Mouse (Mus musculus): ENCODE data around the gene Pex10. TPM values are rescaled to one million over a fixed set of nuclear protein-coding genes. Genes with fewer than 3 reads are reported as not detected.
A peak's percentile ranks its signal among the peaks of the same experiment; 100 is the strongest.

The Pex10 gene
- polyA plus RNA-seq, 1 experiment from 2014 or later: 6.0 TPM

DNA sequence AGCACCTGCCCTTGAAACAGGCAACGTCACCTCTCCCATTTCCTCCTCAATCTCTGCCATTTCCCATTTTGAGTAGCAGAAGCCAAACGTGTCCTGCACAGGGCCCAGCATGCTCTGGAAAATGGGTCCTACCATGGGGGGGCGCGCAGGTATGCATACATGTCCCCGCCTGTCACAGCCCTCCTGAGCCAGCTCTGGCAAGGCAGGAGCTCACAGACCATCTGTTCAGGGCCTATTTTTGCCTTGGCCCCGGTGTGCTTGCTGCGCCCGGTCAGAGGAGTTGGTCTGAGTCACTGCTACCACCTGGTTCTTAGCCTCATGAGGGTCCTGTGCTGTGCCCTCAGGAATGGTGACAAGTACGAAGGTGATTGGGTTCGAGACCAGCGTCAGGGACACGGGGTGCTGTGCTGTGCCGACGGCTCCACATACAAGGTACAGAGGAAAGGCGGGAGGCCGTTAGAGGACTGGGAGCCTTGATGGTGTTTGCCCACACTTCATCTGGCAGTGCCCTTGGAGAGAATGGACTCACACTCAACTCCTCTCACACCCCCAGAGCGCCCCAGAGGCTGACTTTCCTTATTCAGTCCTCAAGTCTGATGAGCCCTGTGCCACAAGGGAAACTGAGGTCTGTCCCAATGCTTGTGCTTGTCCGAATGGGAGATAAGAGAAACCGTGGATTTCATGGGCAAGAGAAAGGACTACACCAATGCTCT lies 26.1 kb downstream of the Pex10 start:
- peaks cover 13% of the 10 kb centered on the region for H3K36me3 ChIP-seq (ENCODE audit: control insufficient read depth, insufficient read depth, low read length)
- no peaks in the 10 kb centered on the region for H3K4me1 ChIP-seq (ENCODE audit: control insufficient read depth, insufficient read depth, low read length)
- DNase-seq (no peak), ATAC-seq (ENCODE audit: low FRiP score, low TSS enrichment) (no peak)
- H3K27me3 ChIP-seq (ENCODE audit: control insufficient read depth, insufficient read depth, low read length): no peaks in the 10 kb centered on the region
- 92% methylated on average over 19 of the region's 19 CpGs for WGBS
- no peak overlapping the region for H3K4me3 ChIP-seq (replicated peaks; ENCODE audit: low read depth, low read length)
- no peak overlapping the region for H3K4me2 ChIP-seq (ENCODE audit: low read length)
- H3K27ac ChIP-seq (replicated peaks; ENCODE audit: low read depth, low read length): no peak overlapping the region
- no peak overlapping the region for H3K9ac ChIP-seq (replicated peaks; ENCODE audit: low read length)
- H3K9me3 ChIP-seq (ENCODE audit: control insufficient read depth, low read length): no peaks in the 10 kb centered on the region

DNA sequence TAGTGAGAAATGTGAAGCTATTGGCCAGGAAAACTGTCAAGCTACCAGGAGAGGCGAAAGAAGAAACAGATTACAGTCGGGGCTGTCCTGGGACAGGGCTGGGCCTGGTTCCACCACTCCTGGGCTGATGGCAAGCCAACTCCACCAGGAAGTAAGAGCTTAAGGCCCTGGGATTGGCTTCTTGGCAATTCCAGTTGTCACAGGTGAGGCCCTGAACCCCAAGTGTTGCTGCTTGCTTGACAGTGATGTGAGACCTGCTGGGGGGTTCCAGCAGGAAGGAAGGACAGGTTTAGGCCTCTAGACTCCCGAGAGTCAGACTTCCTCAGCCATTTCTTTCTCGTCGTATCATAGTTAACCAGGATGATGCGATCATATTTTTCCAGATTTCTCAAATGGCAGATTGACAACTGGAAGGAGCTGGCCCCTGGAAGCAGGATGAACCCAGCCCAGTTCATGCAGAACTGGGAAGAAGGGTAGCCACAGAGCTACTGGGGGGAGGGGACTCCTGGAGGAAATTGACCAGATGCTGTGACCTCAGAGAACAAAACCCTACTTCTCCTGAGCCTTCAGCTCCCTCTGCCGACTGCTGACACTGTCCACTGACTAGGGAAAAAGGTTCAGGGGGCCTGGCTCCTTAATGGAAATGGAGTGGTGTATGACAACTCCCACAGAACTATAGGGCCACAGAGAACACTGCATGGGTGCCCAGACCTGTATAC lies 26.8 kb downstream of the Pex10 start:
- peaks cover 13% of the 10 kb centered on the region for H3K36me3 ChIP-seq (ENCODE audit: control insufficient read depth, insufficient read depth, low read length)
- H3K9me3 ChIP-seq (ENCODE audit: control insufficient read depth, low read length): no peaks in the 10 kb centered on the region
- H3K27me3 ChIP-seq (ENCODE audit: control insufficient read depth, insufficient read depth, low read length): no peaks in the 10 kb centered on the region
- no peak overlapping the region for H3K4me3 ChIP-seq (replicated peaks; ENCODE audit: low read depth, low read length)
- DNase-seq (no peak), ATAC-seq (ENCODE audit: low FRiP score, low TSS enrichment) (no peak)
- H3K27ac ChIP-seq (replicated peaks; ENCODE audit: low read depth, low read length): no peak overlapping the region
- WGBS: 90% methylated on average over 7 of the region's 7 CpGs
- H3K9ac ChIP-seq (replicated peaks; ENCODE audit: low read length): no peak overlapping the region
- H3K4me2 ChIP-seq (ENCODE audit: low read length): no peak overlapping the region
- no peaks in the 10 kb centered on the region for H3K4me1 ChIP-seq (ENCODE audit: control insufficient read depth, insufficient read depth, low read length)

DNA sequence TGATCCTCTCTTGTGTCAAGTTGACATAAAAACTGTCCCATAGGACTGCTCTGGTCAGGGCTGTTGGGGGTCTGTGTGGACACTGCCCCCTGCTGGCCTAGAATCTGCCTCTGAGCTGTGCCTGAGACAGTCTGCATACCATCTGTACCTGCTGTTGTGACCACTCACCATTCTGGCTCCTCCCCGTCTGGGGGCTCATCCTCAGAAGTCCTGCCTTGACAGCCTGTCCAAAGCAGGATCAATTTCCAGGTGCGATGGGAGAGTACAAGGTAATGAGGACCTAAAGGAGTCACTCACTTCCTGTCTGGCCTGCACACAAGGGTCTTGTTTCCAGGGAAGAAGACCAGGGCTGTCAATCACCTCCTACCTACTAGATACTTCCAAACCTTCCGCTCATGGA lies 27.7 kb downstream of the Pex10 start:
- DNase-seq: peak; percentile 61
- Histone ChIP-seq H3K27ac (replicated peaks; ENCODE audit: low read depth, low read length) (no peak overlapping the region), H3K9ac (replicated peaks; ENCODE audit: low read length) (no peak overlapping the region), H3K4me3 (replicated peaks; ENCODE audit: low read depth, low read length) (no peak overlapping the region), H3K9me3 (ENCODE audit: control insufficient read depth, low read length) (no peaks in the 10 kb centered on the region), H3K4me1 (ENCODE audit: control insufficient read depth, insufficient read depth, low read length) (no peaks in the 10 kb centered on the region), H3K4me2 (ENCODE audit: low read length) (no peak overlapping the region), H3K27me3 (ENCODE audit: control insufficient read depth, insufficient read depth, low read length) (no peaks in the 10 kb centered on the region), H3K36me3 (ENCODE audit: control insufficient read depth, insufficient read depth, low read length) (peaks cover 6% of the 10 kb centered on the region)
- 67% methylated on average over 3 of the region's 3 CpGs for WGBS
- peak; percentile 65 for ATAC-seq (ENCODE audit: low FRiP score, low TSS enrichment)

DNA sequence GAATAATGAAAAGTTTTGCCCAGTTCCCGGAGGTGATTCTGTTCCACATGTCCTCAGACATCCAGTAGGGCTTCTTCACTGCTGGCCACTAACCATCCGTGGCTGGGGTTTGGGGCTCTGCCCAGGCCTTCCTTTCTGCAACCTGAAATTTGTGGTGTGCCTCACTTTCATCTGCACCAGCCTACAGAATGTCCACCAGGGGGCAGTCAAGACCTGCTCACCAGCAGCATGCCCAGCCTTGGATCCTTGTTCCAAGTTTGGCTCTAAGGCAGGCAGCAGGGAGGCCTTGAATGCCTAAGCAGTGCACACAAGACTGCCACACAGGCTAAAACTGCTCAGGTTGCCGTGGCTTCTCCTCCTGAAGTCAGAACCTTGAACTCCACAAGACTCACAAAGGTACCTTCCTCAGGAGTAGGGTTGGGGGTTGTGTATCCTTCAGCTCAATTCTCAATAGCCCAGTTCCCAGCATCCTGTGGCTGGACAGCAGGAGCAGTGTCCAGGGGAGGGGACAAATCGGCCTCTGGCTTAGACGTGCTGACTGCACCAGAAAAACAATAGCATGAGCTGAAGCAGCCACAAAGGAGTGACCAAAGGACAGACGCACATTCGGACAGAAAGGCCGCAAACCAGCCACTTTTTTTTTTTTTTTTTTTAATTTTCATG lies 28.6 kb downstream of the Pex10 start:
- Histone ChIP-seq H3K27ac (replicated peaks; ENCODE audit: low read depth, low read length) (peak overlapping the region; percentile 21), H3K4me3 (replicated peaks; ENCODE audit: low read depth, low read length) (no peak overlapping the region), H3K9me3 (ENCODE audit: control insufficient read depth, low read length) (no peaks in the 10 kb centered on the region), H3K9ac (replicated peaks; ENCODE audit: low read length) (no peak overlapping the region), H3K4me2 (ENCODE audit: low read length) (no peak overlapping the region), H3K36me3 (ENCODE audit: control insufficient read depth, insufficient read depth, low read length) (peaks cover 6% of the 10 kb centered on the region; the same call in 1 of the 2 replicates), H3K4me1 (ENCODE audit: control insufficient read depth, insufficient read depth, low read length) (no peaks in the 10 kb centered on the region), H3K27me3 (ENCODE audit: control insufficient read depth, insufficient read depth, low read length) (no peaks in the 10 kb centered on the region)
- peak; percentile 95 for DNase-seq
- peak; percentile 78 for ATAC-seq (ENCODE audit: low FRiP score, low TSS enrichment)
- WGBS: 35% methylated on average over 8 of the region's 8 CpGs

DNA sequence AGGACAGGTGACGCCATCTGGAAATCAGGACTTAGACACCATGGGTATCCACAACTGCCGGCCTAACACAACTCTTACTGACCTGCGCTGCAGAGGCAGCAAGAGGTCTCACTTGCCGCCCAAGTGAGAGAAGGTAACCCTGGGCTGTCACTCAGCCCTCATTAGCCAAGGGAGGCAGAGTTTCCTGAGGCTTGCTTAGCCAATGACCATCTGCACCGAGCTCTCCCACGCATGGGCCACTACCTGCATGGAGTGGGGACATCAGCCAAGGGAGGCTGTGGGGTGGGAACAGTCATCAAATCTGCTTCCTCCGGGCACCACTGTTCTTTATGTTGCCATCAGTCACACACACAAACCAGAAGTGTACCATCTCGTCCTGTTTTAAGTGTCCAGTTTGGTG lies 29.2 kb downstream of the Pex10 start:
- DNase-seq: no peak
- Histone ChIP-seq H3K9ac (replicated peaks; ENCODE audit: low read length) (no peak overlapping the region), H3K27me3 (ENCODE audit: control insufficient read depth, insufficient read depth, low read length) (no peaks in the 10 kb centered on the region)

DNA sequence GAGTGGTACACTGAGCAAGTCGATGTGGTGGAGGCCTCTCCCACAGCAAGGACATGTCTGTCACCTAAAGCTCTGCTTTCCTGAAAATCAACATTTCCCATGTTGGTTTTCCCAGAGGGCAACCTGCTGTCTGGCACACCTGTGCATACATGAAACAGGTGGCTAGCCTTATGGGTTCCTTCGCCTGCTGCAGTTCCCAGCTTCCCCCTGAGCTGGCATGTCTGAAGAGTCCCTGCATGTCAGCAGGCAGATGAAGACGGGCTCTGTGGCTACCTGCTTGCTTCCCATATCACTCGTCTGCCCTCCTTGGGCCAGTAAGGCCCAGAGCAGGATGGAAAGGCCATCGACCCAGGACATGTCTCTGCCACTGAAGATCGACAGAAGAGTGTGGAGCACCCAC lies 30.6 kb downstream of the Pex10 start:
- Histone ChIP-seq H3K4me3 (replicated peaks; ENCODE audit: low read depth, low read length) (no peak overlapping the region), H3K27me3 (ENCODE audit: control insufficient read depth, insufficient read depth, low read length) (no peaks in the 10 kb centered on the region), H3K36me3 (ENCODE audit: control insufficient read depth, insufficient read depth, low read length) (no peaks in the 10 kb centered on the region), H3K9me3 (ENCODE audit: control insufficient read depth, low read length) (no peaks in the 10 kb centered on the region), H3K27ac (replicated peaks; ENCODE audit: low read depth, low read length) (no peak overlapping the region), H3K9ac (replicated peaks; ENCODE audit: low read length) (no peak overlapping the region), H3K4me1 (ENCODE audit: control insufficient read depth, insufficient read depth, low read length) (no peaks in the 10 kb centered on the region), H3K4me2 (ENCODE audit: low read length) (no peak overlapping the region)
- WGBS: 84% methylated on average over 6 of the region's 6 CpGs
- ATAC-seq (ENCODE audit: low FRiP score, low TSS enrichment) (no peak), DNase-seq (no peak)

More for the DNA sequence above, 29.2 kb downstream of the Pex10 start:
- H3K4me2 ChIP-seq (ENCODE audit: low read length): no peak overlapping the region
- no peaks in the 10 kb centered on the region for H3K4me1 ChIP-seq (ENCODE audit: control insufficient read depth, insufficient read depth, low read length)
- no peak for ATAC-seq (ENCODE audit: low FRiP score, low TSS enrichment)
- H3K4me3 ChIP-seq (replicated peaks; ENCODE audit: low read depth, low read length): no peak overlapping the region
- H3K27ac ChIP-seq (replicated peaks; ENCODE audit: low read depth, low read length): no peak overlapping the region
- no peaks in the 10 kb centered on the region for H3K9me3 ChIP-seq (ENCODE audit: control insufficient read depth, low read length)
- 88% methylated on average over 8 of the region's 8 CpGs for WGBS
- H3K36me3 ChIP-seq (ENCODE audit: control insufficient read depth, insufficient read depth, low read length): peaks cover 3% of the 10 kb centered on the region; the same call in 1 of the 2 replicates

DNA sequence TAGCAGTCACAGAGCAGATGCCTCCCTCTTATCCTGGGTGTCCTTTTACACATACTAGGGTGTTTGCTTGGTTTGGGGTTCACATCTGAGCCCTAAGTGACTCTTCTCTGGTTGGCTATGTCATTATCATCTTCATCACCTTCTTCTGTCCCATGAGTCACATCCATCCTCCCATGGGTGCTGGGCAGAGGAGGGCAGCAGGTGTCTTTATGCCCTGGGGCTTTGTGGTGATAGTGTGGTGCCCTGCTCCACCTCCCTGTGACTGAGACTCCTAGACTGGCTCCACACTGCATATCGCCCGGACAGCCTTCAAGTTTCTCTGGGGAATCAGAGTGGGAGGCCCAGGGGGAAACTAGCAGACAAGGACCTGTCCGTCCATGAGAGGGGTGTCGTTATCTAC lies 31.8 kb downstream of the Pex10 start:
- Histone ChIP-seq H3K9me3 (ENCODE audit: control insufficient read depth, low read length) (no peaks in the 10 kb centered on the region), H3K4me3 (replicated peaks; ENCODE audit: low read depth, low read length) (no peak overlapping the region), H3K27me3 (ENCODE audit: control insufficient read depth, insufficient read depth, low read length) (no peaks in the 10 kb centered on the region), H3K27ac (replicated peaks; ENCODE audit: low read depth, low read length) (no peak overlapping the region), H3K4me2 (ENCODE audit: low read length) (no peak overlapping the region), H3K9ac (replicated peaks; ENCODE audit: low read length) (no peak overlapping the region), H3K4me1 (ENCODE audit: control insufficient read depth, insufficient read depth, low read length) (no peaks in the 10 kb centered on the region), H3K36me3 (ENCODE audit: control insufficient read depth, insufficient read depth, low read length) (no peaks in the 10 kb centered on the region)
- ATAC-seq (ENCODE audit: low FRiP score, low TSS enrichment): no peak
- WGBS: 82% methylated on average over 4 of the region's 4 CpGs
- DNase-seq: no peak

DNA sequence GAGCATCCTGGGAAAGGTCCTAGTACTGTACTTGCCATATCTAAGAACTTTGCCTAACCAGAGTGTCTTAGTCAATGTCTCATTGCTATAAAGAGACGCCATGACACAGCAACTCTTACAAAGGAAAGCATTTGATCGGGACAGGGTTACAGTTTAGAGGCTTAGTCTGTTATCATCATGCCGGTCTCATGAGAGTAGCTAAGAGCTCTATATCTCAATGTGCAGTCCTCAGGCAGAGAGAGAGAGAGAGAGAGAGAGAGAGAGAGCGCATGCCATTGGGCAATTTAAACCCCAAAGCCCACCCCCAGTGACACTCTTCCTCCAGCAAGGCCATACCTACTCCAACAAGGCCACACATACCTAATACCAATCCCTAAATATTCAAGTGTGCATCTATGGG lies 41.1 kb downstream of the Pex10 start:
- ATAC-seq (ENCODE audit: low FRiP score, low TSS enrichment) (no peak), DNase-seq (no peak)
- Histone ChIP-seq H3K27me3 (ENCODE audit: control insufficient read depth, insufficient read depth, low read length) (no peaks in the 10 kb centered on the region), H3K36me3 (ENCODE audit: control insufficient read depth, insufficient read depth, low read length) (no peaks in the 10 kb centered on the region), H3K9ac (replicated peaks; ENCODE audit: low read length) (no peak overlapping the region), H3K4me2 (ENCODE audit: low read length) (no peak overlapping the region), H3K9me3 (ENCODE audit: control insufficient read depth, low read length) (no peaks in the 10 kb centered on the region), H3K4me1 (ENCODE audit: control insufficient read depth, insufficient read depth, low read length) (no peaks in the 10 kb centered on the region), H3K4me3 (replicated peaks; ENCODE audit: low read depth, low read length) (no peak overlapping the region), H3K27ac (replicated peaks; ENCODE audit: low read depth, low read length) (no peak overlapping the region)
- WGBS: 89% methylated on average over 4 of the region's 4 CpGs

Data from midbrain, embryonic 14.5 days (tissue).